Mouse (Mus musculus) bone marrow, adult 2 months (tissue): ENCODE data around the gene Ackr3. TPM values are rescaled to one million over a fixed set of nuclear protein-coding genes. Genes with fewer than 3 reads are reported as not detected.
A peak's percentile ranks its signal among the peaks of the same experiment; 100 is the strongest.

Source experiments
- H3K27ac ChIP-seq: fragments of 200-500 bp; 2 replicates; pipeline ENCODE4 v1.5.1; 2012; ENCODE audit warnings: low read depth, mild to moderate bottlenecking, control low read depth, inconsistent platforms, low read length; ENCODE audit not compliant: control insufficient read depth, poor library complexity, insufficient read depth
- H3K4me1 ChIP-seq: fragments of 200-500 bp; 2 replicates; pipeline ENCODE4 v1.6.1; 2011; ENCODE audit warnings: low read length; ENCODE audit not compliant: control insufficient read depth, insufficient read depth
- H3K4me3 ChIP-seq: fragments of 200-500 bp; replicated peaks from 2 replicates; pipeline ENCODE3; 2011; ENCODE audit warnings: mild to moderate bottlenecking, low read depth, low read length, control low read depth; ENCODE audit not compliant: control insufficient read depth
- CTCF ChIP-seq: fragments of 200-500 bp; IDR thresholded peaks from 2 replicates; pipeline ENCODE4 v1.5.1; 2011; ENCODE audit warnings: low read length, control low read depth; ENCODE audit not compliant: control insufficient read depth, insufficient read depth
- POLR2A ChIP-seq: fragments of 200-500 bp; IDR thresholded peaks from 2 replicates; pipeline ENCODE4 v1.6.1; 2011; ENCODE audit warnings: low read depth, mild to moderate bottlenecking, control low read depth, low read length, borderline replicate concordance; ENCODE audit not compliant: control insufficient read depth
- WGBS: fragments of 180-500 bp; shearing (Covaris S2); methylation state at CpG from one replicate; pipeline ENCODE4 v1.1.7; 2018; 5-methylcytosine and 5-hydroxymethylcytosine counted together
- polyA plus RNA-seq: library from polyadenylated mRNA; stranded (reverse); fragments of >200 nt; gene quantifications from 2 replicates; pipeline ENCODE4 v1.2.4, GENCODE M21; 2011; ENCODE audit warnings: low replicate concordance; ENCODE audit not compliant: missing spikeins, insufficient read depth, insufficient read length

The Ackr3 gene
- polyA plus RNA-seq, 1 experiment, result 3.3 TPM

- H3K4me3 ChIP-seq, result no peak overlapping the region
- 61% methylated on average over 8 of the region's 8 CpGs for WGBS
- peak overlapping the region; percentile 66 for H3K27ac ChIP-seq
- no peak for TF ChIP-seq CTCF
- TF ChIP-seq POLR2A, result no peak
- peaks cover 3% of the 10 kb centered on the region; the same call in 1 of the 2 replicates for H3K4me1 ChIP-seq
Observed at GRCm38 (mm10) chr1:90247756-90248541, 44.2 kb downstream of the Ackr3 start.

- Histone ChIP-seq H3K4me3 (no peak overlapping the region), H3K27ac (peak overlapping the region; percentile 73), H3K4me1 (peaks cover 3% of the 10 kb centered on the region; the same call in 1 of the 2 replicates)
- TF ChIP-seq POLR2A, result no peak
- no peak for TF ChIP-seq CTCF
- WGBS, result 71% methylated on average over 9 of the region's 9 CpGs
Observed at GRCm38 (mm10) chr1:90248966-90249735, 45.4 kb downstream of the Ackr3 start.

GRCm38 (mm10) chr1:90250419-90250818, 46.6 kb downstream of the Ackr3 start:
- H3K4me1 ChIP-seq, result peaks cover 2% of the 10 kb centered on the region; the same call in 1 of the 2 replicates
- no peak overlapping the region for H3K27ac ChIP-seq
- H3K4me3 ChIP-seq, result no peak overlapping the region
- WGBS, result 76% methylated on average over 6 of the region's 6 CpGs
- TF ChIP-seq POLR2A (no peak), CTCF (no peak)

GRCm38 (mm10) chr1:90251156-90251555, 47.4 kb downstream of the Ackr3 start:
- Histone ChIP-seq H3K4me1 (no peaks in the 10 kb centered on the region; the same call in 1 of the 2 replicates), H3K4me3 (no peak overlapping the region), H3K27ac (no peak overlapping the region)
- TF ChIP-seq CTCF, result no peak
- TF ChIP-seq POLR2A, result no peak
- WGBS, result 79% methylated on average over 3 of the region's 3 CpGs

GRCm38 (mm10) chr1:90253465-90253864, 49.7 kb downstream of the Ackr3 start:
- no peak overlapping the region for H3K4me3 ChIP-seq
- 63% methylated on average over 10 of the region's 10 CpGs for WGBS
- H3K4me1 ChIP-seq, result no peaks in the 10 kb centered on the region; the same call in 1 of the 2 replicates
- TF ChIP-seq POLR2A (no peak), CTCF (no peak)
- H3K27ac ChIP-seq, result no peak overlapping the region

- no peak overlapping the region for H3K4me3 ChIP-seq
- 79% methylated on average over 11 of the region's 11 CpGs for WGBS
- no peak overlapping the region for H3K27ac ChIP-seq
- TF ChIP-seq POLR2A, result no peak
- TF ChIP-seq CTCF, result no peak
- no peaks in the 10 kb centered on the region for H3K4me1 ChIP-seq
Observed at GRCm38 (mm10) chr1:90258253-90258887, 54.6 kb downstream of the Ackr3 start.

- H3K27ac ChIP-seq, result no peak overlapping the region
- TF ChIP-seq POLR2A, result no peak
- TF ChIP-seq CTCF, result no peak
- WGBS, result 86% methylated on average over 11 of the region's 11 CpGs
- H3K4me3 ChIP-seq, result no peak overlapping the region
- H3K4me1 ChIP-seq, result no peaks in the 10 kb centered on the region
Observed at GRCm38 (mm10) chr1:90260704-90261581, 57.2 kb downstream of the Ackr3 start.

GRCm38 (mm10) chr1:90262380-90262779, 58.6 kb downstream of the Ackr3 start:
- H3K27ac ChIP-seq, result no peak overlapping the region
- WGBS, result 74% methylated on average over 8 of the region's 8 CpGs
- TF ChIP-seq CTCF (no peak), POLR2A (no peak)
- no peaks in the 10 kb centered on the region for H3K4me1 ChIP-seq
- no peak overlapping the region for H3K4me3 ChIP-seq

Other genes with a start within 250 kb of the Ackr3 start
- not detected in 2 replicates for gene Asb18, start 189.3 kb upstream of the Ackr3 start, polyA plus RNA-seq
- gene Iqca, start 50.6 kb upstream of the Ackr3 start, polyA plus RNA-seq, result not detected in 2 replicates